Mouse (Mus musculus): ENCODE measurements around the gene Mrps27. TPM values are rescaled to one million over a fixed set of nuclear protein-coding genes. Genes with fewer than 3 reads are reported as not detected.

Mrps27 gene
- polyA plus RNA-seq, 1 experiment from 2014 or later: 60.2 TPM

- Histone ChIP-seq H3K36me3 (no peaks in the 10 kb centered on the region), H3K4me2 (replicated peaks) (no peak overlapping the region), H3K4me1 (peaks cover 55% of the 10 kb centered on the region), H3K9me3 (no peaks in the 10 kb centered on the region), H3K27ac (no peak overlapping the region), H3K9ac (no peak overlapping the region), H3K4me3 (no peak overlapping the region), H3K27me3 (no peaks in the 10 kb centered on the region)
- ATAC-seq (ENCODE audit: low FRiP score, low read depth): no peak
- WGBS: 54% methylated on average over 11 of the region's 11 CpGs
These were observed 103.0 kb downstream of the Mrps27 start for GRCm38 (mm10) chr13:99447403-99448199.

GRCm38 (mm10) chr13:99448278-99448677, 103.7 kb downstream of the Mrps27 start:
- no peak for ATAC-seq (ENCODE audit: low FRiP score, low read depth)
- no peaks in the 10 kb centered on the region for H3K36me3 ChIP-seq
- H3K4me1 ChIP-seq: peaks cover 52% of the 10 kb centered on the region
- H3K27me3 ChIP-seq: no peaks in the 10 kb centered on the region
- H3K9ac ChIP-seq: no peak overlapping the region
- H3K4me3 ChIP-seq: no peak overlapping the region
- H3K4me2 ChIP-seq (replicated peaks): no peak overlapping the region
- 70% methylated on average over 4 of the region's 4 CpGs for WGBS
- H3K9me3 ChIP-seq: no peaks in the 10 kb centered on the region
- no peak overlapping the region for H3K27ac ChIP-seq

- H3K9me3 ChIP-seq: no peaks in the 10 kb centered on the region
- peak overlapping the region; percentile 6; the same call in 1 of the 2 replicates for H3K27ac ChIP-seq
- peak; percentile 66 for ATAC-seq (ENCODE audit: low FRiP score, low read depth)
- no peak overlapping the region for H3K4me3 ChIP-seq
- peaks cover 44% of the 10 kb centered on the region for H3K4me1 ChIP-seq
- no peaks in the 10 kb centered on the region for H3K36me3 ChIP-seq
- no peak overlapping the region for H3K9ac ChIP-seq
- H3K27me3 ChIP-seq: no peaks in the 10 kb centered on the region
- H3K4me2 ChIP-seq (replicated peaks): no peak overlapping the region
- WGBS: 38% methylated on average over 4 of the region's 4 CpGs
These were observed 105.0 kb downstream of the Mrps27 start for GRCm38 (mm10) chr13:99449547-99449946.

- Histone ChIP-seq H3K36me3 (no peaks in the 10 kb centered on the region), H3K4me2 (replicated peaks) (no peak overlapping the region), H3K27ac (no peak overlapping the region), H3K4me3 (no peak overlapping the region), H3K27me3 (no peaks in the 10 kb centered on the region), H3K9ac (no peak overlapping the region), H3K4me1 (peaks cover 37% of the 10 kb centered on the region), H3K9me3 (no peaks in the 10 kb centered on the region)
- WGBS: 86% methylated on average over 7 of the region's 7 CpGs
- ATAC-seq (ENCODE audit: low FRiP score, low read depth): no peak
These were observed 106.2 kb downstream of the Mrps27 start for GRCm38 (mm10) chr13:99450766-99451165.

- Histone ChIP-seq H3K4me3 (no peak overlapping the region), H3K36me3 (no peaks in the 10 kb centered on the region), H3K27ac (no peak overlapping the region), H3K9me3 (no peaks in the 10 kb centered on the region), H3K4me2 (replicated peaks) (no peak overlapping the region), H3K27me3 (no peaks in the 10 kb centered on the region), H3K9ac (no peak overlapping the region), H3K4me1 (peaks cover 37% of the 10 kb centered on the region)
- no peak for ATAC-seq (ENCODE audit: low FRiP score, low read depth)
- 86% methylated on average over 5 of the region's 5 CpGs for WGBS
These were observed 106.7 kb downstream of the Mrps27 start for GRCm38 (mm10) chr13:99451276-99451675.

- H3K4me2 ChIP-seq (replicated peaks): no peak overlapping the region
- no peak for ATAC-seq (ENCODE audit: low FRiP score, low read depth)
- WGBS: 94% methylated on average over 3 of the region's 3 CpGs
These were observed 107.9 kb downstream of the Mrps27 start for GRCm38 (mm10) chr13:99452444-99452843.

GRCm38 (mm10) chr13:99454977-99455376, 110.4 kb downstream of the Mrps27 start:
- H3K9ac ChIP-seq: no peak overlapping the region

More at GRCm38 (mm10) chr13:99452444-99452843, 107.9 kb downstream of the Mrps27 start:
- Histone ChIP-seq H3K27me3 (no peaks in the 10 kb centered on the region), H3K4me1 (peaks cover 30% of the 10 kb centered on the region), H3K4me3 (no peak overlapping the region), H3K9me3 (no peaks in the 10 kb centered on the region), H3K9ac (no peak overlapping the region), H3K27ac (no peak overlapping the region), H3K36me3 (no peaks in the 10 kb centered on the region)

GRCm38 (mm10) chr13:99458658-99459386, 114.2 kb downstream of the Mrps27 start:
- Histone ChIP-seq H3K4me3 (no peak overlapping the region), H3K36me3 (0 out of 2 replicates have a peak, but pooled peaks cover 5% of the 10 kb centered on the region), H3K4me1 (peaks cover 16% of the 10 kb centered on the region), H3K9ac (no peak overlapping the region), H3K9me3 (no peaks in the 10 kb centered on the region), H3K27ac (no peak overlapping the region; the same call in 1 of the 2 replicates), H3K27me3 (no peaks in the 10 kb centered on the region), H3K4me2 (replicated peaks) (no peak overlapping the region)
- ATAC-seq (ENCODE audit: low FRiP score, low read depth): no peak
- 63% methylated on average over 12 of the region's 12 CpGs for WGBS

More at GRCm38 (mm10) chr13:99454977-99455376, 110.4 kb downstream of the Mrps27 start:
- Histone ChIP-seq H3K4me3 (no peak overlapping the region), H3K4me2 (replicated peaks) (no peak overlapping the region), H3K36me3 (no peaks in the 10 kb centered on the region), H3K9me3 (no peaks in the 10 kb centered on the region), H3K4me1 (peaks cover 21% of the 10 kb centered on the region), H3K27me3 (no peaks in the 10 kb centered on the region), H3K27ac (no peak overlapping the region)
- ATAC-seq (ENCODE audit: low FRiP score, low read depth): no peak
- WGBS: 88% methylated on average over 7 of the region's 7 CpGs

- no peak overlapping the region for H3K27ac ChIP-seq
- ATAC-seq (ENCODE audit: low FRiP score, low read depth): no peak
- no peaks in the 10 kb centered on the region for H3K9me3 ChIP-seq
- WGBS: 67% methylated on average over 4 of the region's 4 CpGs
- H3K4me2 ChIP-seq (replicated peaks): no peak overlapping the region
- H3K36me3 ChIP-seq: 0 out of 2 replicates have a peak, but pooled peaks cover 5% of the 10 kb centered on the region
- H3K27me3 ChIP-seq: no peaks in the 10 kb centered on the region
- H3K9ac ChIP-seq: no peak overlapping the region
- peaks cover 19% of the 10 kb centered on the region for H3K4me1 ChIP-seq
- no peak overlapping the region for H3K4me3 ChIP-seq
These were observed 115.0 kb downstream of the Mrps27 start for GRCm38 (mm10) chr13:99459612-99460011.

GRCm38 (mm10) chr13:99461886-99462285, 117.3 kb downstream of the Mrps27 start:
- WGBS: 86% methylated on average over 4 of the region's 4 CpGs

GRCm38 (mm10) chr13:99464551-99464950, 120.0 kb downstream of the Mrps27 start:
- Histone ChIP-seq H3K27me3 (no peaks in the 10 kb centered on the region), H3K9ac (no peak overlapping the region)

More at GRCm38 (mm10) chr13:99461886-99462285, 117.3 kb downstream of the Mrps27 start:
- H3K9ac ChIP-seq: no peak overlapping the region
- H3K27me3 ChIP-seq: no peaks in the 10 kb centered on the region
- H3K4me2 ChIP-seq (replicated peaks): no peak overlapping the region
- no peak overlapping the region for H3K4me3 ChIP-seq
- H3K36me3 ChIP-seq: 0 out of 2 replicates have a peak, but pooled peaks cover 5% of the 10 kb centered on the region
- no peak overlapping the region for H3K27ac ChIP-seq
- ATAC-seq (ENCODE audit: low FRiP score, low read depth): no peak
- H3K4me1 ChIP-seq: peaks cover 19% of the 10 kb centered on the region
- H3K9me3 ChIP-seq: no peaks in the 10 kb centered on the region

More at GRCm38 (mm10) chr13:99464551-99464950, 120.0 kb downstream of the Mrps27 start:
- H3K9me3 ChIP-seq: no peaks in the 10 kb centered on the region
- ATAC-seq (ENCODE audit: low FRiP score, low read depth): no peak
- 73% methylated on average over 4 of the region's 4 CpGs for WGBS
- 0 out of 2 replicates have a peak, but pooled peaks cover 8% of the 10 kb centered on the region for H3K36me3 ChIP-seq
- no peak overlapping the region for H3K4me3 ChIP-seq
- H3K27ac ChIP-seq: no peak overlapping the region
- H3K4me2 ChIP-seq (replicated peaks): no peak overlapping the region
- H3K4me1 ChIP-seq: peaks cover 8% of the 10 kb centered on the region

Measured in limb, embryonic 13.5 days (tissue).